Mouse (Mus musculus) adrenal gland, adult (tissue): ENCODE measurements around the gene Gramd4.

Source experiments
- DNase-seq, 2 experiments: peaks; one replicate each; pipeline ENCODE4 v3.0.0; 2022 to 2023; ENCODE audit warnings: low spot score in 1 of 2; ENCODE audit not compliant: inconsistent age in 2 of 2

Gramd4 gene

DNA sequence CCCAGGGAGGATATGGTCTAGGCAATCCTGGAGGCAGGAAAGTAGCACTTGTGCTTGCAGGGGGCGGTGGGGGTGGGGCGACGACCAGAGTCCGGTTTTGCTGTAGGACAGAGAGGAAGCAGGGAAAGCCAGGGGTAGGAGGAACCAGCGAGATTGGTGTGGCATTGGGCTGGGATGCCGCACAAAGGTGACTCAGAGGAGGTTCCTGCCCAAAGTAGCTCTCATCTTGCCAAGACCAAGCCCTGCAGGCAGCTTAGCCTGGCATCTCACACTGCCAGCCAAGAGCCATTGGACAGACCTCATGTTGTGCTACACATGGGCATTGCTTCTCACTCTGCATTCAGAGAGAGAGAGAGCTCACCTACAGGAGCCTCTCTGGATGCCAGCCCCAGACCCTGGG, at the start of gene Gramd4:
Gramd4 (plus strand) TSS at position 283 of the 400 bp plus-strand sequence.
- peak; percentile 39 to 65 for DNase-seq

DNA sequence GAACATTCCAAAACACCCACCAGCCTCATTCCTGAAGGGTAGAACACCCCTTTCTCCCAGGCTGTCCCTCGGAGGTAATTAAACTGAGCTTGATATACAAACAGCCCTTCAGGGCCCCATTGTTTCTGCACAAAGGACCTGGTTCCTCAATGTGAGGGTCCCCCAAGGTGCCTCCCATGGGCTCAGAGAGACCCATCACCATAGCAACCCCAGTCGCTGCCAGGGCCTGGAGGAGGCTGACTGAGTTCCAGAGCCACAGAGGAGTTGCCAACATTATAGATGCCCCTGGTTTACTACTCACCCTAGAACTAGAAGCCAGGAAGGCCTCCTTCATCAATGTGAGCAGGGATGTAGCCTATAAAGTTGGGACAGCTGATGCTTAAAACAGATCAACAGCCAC, 44.4 kb upstream of the Gramd4 start:
- DNase-seq = no peak

DNA sequence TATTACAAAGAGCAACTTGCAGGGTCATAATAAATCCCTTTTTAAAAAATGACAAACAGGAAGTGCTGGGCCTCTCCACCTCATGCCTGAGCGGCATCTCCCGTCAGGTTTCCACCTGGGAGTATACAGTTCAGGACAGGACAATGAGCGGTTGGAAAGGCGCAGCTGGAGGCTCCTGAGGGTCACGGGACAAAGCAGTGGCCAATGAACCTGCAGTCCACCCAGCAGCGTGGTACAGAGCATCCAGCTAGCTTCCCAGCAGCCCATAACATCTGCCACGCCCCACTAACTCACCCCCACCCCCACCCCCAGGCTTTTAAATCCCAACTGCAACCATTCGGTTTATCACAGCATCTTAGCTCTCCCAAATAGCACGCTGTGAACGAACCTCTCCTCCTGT, 43.8 kb upstream of the Gramd4 start:
- peak in 1 of 2 experiments; percentile 19 for DNase-seq

DNA sequence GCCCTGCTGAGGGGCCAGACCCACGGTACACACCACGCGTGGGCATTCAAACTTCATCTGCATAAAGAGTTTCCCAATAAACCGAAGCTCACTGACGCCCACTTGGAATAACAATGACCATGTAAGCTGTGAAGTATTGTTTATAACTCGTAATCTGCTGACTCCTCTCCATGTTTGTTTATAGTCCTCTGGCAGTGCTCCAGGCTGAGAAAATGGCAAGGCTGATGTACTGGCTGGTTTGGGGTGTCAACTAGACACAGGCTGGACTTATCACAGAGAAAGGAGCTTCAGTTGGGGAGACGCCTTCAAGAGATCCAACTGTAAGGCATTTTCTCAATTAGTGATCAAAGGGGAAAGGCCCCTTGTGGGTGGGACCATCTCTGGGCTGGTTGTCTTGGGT, 42.5 kb upstream of the Gramd4 start:
- peak; percentile 62 to 85 for DNase-seq

DNA sequence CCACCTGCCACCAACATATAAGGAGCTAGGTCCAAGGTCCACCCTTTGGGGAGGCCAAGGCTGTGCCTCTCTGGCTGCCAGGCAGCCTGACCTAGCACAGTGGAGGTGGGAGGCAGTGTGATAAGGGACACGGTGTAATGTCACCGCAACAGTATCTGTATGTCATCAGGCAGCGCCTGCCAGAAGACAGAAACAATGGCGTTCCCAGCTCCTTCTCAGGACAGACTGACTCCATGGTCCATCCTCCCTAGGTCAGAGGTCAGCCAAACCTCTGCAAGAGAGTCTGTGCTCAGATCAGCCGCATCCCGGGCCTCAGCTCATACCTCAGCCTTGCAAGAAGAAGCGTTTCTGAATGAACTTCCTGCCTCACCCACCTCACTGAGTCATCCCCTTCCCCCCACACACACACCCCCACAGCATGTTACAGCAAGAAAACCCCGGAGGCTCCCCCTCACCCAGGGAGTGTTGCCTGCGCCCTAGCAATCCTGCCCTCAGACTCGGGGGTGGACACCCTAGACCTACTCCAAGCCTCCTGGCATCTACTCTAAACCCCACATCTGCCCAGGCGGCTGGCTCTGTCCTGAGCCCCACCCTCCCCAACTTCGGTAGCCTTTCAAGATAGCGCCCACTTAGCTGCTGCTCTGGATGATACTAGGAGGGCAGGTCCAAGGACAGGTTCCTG, 41.5 kb upstream of the Gramd4 start:
- DNase-seq = peak in 1 of 2 experiments; percentile 54

DNA sequence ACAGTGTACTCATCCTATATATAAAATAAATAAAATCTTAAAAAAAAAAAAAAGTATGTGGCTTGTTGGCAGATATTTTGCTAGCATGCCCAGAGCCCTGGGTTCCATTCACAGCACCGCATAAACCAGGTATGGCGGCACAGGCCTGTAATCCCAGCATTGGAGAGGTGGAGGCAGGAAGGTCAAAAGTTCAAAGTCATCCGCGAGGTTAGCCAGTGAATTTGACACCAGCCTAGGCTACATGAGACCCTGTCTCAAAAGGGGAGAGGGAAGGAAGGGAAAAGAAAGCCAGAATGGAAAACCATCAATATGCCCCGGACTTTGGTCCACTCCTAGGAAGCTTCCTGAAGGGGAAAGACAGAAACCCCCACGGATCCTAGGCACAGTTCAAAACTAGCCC, 40.2 kb upstream of the Gramd4 start:
- DNase-seq = no peak

DNA sequence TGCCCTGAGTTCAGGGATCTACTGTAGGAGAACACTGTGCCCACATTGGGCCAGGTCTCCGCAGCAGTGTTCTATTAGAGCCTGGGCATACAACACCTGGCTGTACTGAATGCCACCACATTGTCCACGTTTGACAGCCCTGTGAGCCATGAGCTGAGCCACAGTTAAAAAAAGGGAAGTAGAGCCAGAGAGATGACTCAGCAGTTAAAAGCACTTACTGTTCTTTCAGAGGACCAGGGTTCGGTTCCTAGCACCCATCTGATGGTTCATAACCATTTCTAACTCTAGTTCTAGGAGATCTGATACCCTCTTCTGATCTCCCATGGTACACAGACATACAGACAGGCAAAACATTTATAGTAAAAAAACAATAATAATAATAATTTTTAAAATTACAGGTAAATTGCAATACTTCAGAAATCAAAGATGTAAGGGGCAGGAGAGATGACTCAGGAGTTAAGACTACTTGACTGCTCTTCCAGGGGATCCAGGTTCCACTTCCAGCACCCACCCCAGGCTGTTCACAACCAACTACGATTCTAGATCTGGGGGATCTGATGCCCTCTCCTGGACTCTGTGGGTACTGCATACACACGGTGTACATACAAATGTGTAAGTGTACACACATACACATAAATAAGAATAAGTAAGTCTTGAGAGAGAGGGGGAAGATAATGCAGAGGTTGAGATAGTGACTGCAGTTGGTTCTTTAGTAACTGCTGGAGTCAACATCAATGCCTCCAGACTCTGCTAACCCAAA, 38.6 kb upstream of the Gramd4 start:
- DNase-seq = no peak

DNA sequence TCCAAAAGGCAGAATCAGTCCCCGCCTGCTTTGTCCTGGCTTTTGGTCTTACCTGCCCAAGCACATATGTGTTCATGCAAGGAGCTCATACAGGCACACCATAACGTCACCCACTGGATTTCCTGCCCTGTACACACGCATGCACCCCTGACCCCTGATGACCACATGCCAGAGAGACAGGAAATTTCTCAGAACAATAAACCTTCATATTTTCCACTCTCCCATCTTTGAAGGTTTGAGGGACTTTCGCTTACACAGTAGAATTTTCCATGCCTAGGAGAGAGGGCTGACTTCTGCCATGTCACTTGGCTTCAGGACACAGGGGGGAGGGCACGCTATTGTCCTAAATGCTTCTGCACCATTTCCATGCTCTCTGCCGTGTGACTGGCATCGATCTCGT, 37.5 kb upstream of the Gramd4 start:
- DNase-seq = no peak

DNA sequence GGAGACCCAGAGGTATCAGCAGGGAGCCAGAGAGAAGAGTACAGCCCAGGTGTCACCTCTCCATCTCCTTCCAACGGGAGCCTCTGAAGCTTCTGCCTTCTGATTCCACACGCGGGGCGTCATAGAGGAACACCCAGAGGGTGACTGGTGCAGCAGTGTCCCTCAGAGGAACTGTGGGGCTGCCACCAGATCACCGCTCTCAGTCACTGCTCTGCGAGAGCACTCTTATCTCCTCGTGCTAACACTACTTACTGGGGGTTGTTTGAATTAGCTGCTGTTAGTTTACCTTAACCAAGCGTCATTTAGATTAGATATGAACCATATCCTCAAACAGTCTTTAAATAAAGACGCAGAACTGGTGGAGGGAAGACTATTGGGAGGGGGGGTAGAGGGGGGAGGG, 36.2 kb upstream of the Gramd4 start:
- DNase-seq = no peak

DNA sequence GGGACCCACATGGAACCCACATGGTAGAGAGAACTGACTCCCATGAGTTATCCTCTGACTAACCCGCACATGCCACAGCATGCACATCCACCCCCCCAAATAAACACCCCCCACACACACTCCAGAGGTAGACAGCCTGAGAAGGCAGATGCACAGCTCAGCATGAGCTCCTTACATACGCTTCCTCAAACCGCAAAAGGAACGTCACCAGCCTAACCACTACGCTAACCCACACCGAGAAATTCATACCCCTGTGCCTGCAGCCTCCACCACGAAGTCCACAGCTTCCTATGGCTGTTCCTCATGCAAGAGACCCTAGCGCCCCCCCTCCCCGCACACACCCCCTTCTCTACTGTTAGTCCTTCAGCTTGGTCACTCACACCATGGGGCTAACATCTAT, 35.5 kb upstream of the Gramd4 start:
- no peak for DNase-seq

DNA sequence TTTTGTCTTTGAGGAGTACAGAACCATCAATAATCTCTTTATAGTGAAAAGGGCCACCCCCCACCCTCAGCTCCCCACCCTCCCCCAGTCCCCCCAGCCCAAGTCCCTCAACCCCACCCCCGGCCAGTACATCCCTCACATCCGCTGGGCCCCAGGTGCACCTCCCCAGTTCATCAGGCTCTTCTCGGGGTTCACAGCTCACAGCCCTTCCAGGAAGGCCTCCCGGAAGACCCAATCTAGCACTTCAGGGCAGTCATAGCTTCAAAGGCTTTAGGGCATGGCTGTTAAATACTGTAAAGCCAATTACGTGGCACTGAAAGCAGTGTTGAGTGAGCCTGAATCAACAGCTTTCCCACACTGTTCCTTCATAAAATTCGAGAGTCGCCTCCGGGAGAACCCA, 29.6 kb upstream of the Gramd4 start:
- no peak for DNase-seq

DNA sequence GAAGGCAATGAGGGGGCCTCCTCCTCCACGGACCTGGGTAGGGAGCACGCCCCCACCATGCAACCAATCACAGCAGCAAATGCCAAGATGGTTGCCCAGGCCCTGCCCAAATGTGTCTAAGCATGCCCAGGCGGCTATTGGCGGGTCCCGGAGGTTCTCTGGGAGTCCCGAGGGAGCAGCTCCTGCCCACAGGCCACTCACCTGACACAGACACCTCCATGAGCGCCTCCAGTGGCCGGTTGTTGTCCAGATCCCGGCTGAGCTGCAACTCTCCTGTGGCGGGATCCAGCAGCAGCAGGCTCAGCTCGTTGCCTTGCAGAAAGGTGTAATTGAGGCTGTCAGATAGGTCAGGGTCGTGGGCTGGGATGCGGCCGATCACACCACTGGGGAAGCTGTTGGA, 27.5 kb upstream of the Gramd4 start:
- no peak for DNase-seq

DNA sequence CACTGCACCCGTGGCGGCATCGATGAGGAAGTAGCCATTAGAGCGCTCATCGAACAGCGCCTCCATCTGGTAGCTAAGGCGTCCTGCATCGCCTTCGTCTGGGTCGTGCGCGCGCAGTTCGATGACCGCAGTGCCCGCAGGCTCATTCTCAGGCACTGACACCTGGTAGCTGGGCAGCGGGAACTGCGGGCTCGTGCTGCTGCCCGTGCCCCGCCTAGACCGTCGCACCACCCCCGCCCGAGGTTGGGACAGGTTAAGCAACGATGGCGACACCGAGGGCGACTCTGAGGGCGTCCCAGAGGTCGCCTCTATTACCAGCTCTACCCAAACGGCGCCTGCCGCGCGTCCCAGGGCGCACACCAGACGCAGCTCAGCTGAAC, 24.7 kb upstream of the Gramd4 start:
- peak; percentile 46 to 73 for DNase-seq

DNA sequence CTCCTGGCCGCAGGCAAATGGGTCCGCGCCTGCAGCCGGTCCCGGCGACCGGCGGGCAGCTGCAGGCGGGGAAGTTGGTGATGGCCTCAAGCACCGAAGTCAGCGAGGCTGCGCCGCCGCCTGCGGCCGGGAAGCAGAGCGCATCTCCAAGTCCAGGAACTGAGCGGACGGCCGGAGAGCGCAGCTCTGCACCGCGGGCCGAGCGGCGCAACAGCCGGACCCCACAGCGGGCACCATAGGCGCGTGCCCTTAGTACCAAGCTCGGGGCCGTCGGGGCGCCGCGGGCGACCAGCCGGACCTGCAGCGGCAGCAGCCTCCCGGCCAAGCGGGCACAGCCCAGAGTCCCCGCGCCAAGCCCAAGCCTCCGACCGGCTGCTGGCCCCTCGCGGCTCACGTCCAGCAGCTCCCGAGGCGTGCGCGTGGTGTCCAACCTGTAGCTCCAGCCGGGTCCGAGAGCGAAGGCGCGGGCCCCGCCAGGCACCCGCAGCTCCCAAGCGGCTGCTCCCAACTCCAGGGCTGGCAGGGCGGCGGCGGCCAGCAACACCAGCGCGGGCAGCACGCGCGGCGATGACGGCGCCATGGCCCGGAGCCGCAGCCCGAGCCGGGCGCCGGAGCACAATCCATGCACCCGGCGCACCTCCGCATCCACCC, 24.2 kb upstream of the Gramd4 start, which contains the start of gene Celsr1:
Celsr1 (minus strand) TSS at position 587 of the 651 bp plus-strand sequence.
- peak in 1 of 2 experiments; percentile 74 for DNase-seq

DNA sequence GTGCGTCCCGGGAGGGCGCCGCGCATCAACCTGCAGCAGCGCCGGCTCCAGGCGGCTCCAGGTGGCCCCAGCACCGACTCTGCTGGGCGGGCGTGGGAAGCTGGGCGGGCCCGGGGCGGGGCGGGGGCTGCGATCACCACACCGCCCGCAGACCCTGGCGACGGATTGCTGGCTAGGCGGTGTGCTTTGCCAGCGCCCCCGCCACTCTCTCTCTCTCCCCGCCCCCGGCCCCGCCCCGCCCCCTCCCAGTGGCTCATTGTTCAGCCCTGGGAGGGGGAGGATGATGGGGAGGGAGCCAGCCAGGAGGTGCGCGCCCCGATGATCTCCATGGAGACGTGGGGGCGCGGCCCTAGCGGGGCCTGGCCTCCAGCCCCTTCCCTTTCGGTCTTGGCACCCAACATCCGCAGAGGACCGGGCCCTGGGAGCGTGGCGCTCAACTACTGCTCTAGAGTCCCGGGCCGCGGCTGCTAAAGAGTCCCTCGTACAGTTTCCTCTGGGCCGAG, 23.4 kb upstream of the Gramd4 start:
- peak; percentile 50 to 71 for DNase-seq

DNA sequence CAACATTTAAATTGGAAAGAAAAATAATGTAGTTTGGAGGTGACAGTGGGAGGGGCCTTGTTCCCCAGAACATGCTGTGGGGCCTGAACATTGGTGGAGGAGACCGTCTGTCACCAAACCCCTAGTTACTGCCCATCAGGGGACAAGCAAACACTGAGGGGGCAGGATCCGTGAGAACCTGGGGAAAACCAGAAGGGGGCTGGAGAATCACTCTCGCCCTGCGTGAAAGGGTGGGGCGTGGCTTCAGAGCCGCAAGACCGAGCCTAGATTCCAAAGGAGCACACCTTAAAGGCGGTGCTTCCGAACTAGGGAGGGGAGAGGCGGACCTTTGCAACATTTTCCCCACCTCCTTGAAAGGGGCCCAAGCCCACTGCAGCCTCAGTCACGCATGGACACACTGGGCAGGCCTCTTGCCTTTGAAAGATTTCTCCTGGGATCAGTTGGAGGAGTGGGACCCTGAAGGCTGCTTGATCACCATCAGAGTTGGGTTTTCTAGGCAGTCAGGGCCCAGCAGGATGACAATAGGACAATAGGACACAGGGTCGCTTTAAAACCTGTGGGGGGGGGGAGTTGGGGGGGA, 22.6 kb upstream of the Gramd4 start:
- no peak for DNase-seq

DNA sequence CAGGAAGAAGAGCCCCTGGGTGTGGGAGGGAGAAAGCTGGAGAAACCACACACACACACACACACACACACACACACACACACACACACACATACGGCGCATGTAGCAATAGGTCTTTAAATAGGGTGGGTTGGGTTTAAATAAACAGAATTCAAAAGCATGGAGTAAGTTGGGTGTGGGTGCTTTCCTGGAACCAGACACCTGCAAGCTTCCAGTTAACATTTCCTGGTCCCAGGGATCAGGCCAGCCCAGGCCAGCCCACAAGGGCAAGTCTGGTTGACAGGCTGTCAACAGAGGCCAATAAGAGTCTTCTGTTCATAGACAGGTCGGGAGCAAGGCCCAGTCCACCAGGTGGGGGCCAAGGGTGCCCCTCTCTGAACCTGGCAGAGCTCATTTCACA, 21.6 kb upstream of the Gramd4 start:
- DNase-seq = no peak

DNA sequence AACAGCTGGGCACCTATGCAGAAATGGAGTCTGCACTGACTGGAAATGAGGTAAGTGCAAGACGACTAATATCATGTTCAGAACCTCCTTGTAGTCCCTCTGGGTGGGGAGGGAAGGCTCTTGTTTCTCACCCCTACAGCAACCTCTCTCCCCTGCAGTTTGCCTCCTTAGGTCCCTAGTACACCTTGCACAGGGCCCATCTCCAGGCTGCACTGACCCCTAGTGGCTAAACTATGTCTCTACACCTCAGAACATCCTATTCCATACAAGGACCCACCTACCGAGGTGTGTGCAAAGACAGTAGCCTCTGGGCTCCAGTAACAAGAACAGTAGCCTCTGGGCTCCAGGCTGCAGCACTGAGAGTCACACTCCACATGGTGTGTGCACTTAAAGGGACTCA, 18.7 kb upstream of the Gramd4 start:
- DNase-seq = peak; percentile 71 to 89

DNA sequence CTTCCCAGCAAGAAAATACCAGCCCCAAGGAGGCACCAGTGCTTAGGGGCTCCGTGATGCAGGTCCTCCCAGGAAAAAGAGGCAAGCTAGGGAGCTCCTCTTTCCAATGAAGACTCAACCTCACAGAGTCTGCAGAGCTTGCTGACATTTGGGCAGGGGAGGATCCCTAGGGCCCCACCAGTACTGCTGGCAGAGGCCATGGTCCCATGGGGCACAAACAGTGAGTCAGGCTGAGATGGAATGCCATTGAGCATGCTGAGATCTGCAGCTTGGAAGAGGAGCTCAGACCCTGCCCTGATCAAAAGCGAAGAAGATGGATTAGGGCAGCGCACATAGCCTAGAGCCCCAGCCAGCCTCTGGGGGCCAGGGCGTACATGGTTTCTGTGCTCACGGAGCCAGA, 16.1 kb upstream of the Gramd4 start:
- DNase-seq = peak in 1 of 2 experiments; percentile 20

DNA sequence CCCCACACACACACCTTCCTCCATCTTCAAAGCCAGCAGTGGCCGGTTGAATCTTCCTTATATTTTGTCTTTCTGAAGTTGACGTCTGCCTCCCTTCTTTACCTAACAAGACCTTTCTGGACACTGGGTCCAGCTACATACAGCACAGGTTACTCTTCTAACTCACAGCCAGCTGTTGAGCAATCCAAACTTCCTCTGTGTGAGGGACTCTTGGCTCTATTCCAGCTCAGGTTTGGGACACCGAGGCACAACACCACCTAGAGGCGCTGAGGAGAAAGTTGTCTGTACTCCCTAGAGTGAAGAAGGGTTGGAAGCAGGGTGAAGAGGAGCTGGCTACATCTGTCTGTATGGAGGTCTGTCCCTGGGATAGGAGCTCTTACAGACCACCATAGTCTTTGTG, 15.1 kb upstream of the Gramd4 start:
- DNase-seq = peak in 1 of 2 experiments; percentile 25

DNA sequence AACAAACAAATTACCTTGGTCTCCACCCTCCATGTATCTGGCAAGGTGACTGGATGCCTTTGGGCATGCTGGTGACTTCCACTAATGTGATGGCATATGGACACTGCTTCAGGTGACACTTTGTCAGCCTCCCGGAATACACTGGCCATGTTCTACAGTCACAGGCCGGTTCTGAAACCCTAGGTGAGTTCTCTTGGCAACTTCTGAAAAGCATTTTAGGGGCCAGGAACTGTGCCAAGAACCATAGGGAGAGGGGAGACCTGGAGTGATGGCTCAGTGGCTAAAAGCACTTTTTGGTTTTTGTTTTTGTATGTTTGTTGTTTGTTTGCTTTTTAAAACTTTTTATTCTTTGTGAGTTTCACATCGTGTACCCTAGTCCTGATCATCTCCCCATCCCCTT, 8.0 kb upstream of the Gramd4 start:
- DNase-seq = no peak
